9 mouse cellular contexts compared by ENCODE assay signal in the genomic region with DNA sequence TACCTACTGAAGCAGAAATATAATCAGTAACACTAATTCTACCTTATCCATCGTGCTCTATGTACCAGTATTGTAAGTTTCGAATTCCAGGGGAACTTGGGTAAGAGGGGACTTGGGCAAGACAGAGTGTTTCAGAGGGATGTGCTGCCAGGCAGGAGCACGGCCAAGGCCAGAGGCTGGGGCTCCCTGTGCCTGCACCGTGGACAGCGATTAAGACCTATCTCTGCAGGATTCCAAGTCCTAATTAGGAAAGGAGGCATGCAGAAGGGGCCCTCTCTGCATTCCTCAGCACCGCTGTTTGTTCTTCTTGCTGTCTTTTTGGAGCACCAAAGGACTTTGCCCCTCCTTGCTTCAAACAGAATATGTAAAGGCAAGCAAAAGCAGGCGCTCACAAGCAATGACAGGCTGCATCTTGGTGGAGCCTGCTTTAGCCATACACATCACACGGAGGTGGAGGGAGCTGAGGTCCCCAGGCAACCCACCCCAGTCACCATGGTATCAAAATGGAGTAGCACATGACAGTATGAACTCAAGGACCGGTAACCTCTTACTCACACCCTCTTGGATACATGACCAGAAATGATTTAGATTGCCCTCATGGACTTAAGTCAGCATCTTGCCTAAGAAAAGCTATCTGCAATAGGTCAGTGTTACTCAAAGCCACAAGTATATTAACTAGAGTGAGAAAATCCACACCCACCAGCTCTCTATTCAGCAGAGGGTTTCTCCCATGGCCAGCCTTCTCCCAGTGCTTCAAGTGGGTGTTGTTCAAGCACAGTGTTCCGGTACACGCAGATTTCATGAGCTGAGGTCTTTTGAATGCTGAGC. TPM values are rescaled to one million over a fixed set of nuclear protein-coding genes. Genes with fewer than 3 reads are reported as not detected.
DNase-seq lines count a peak whose midpoint lies in the region; ATAC-seq and TF ChIP-seq lines count a peak whose summit lies in the region.
"Had no signal": no experiment of that assay in that cellular context is flagged by ENCODE, and none has a peak within 500 bp of the region (broad histone marks: within the 10 kb centered on the region; RNA-seq: fewer than 3 reads in every experiment).

No protein-coding gene starts in this region.

- H3K4me1 ChIP-seq in heart, postnatal 0 days (ENCODE audit: control insufficient read depth, insufficient read depth): peaks cover 5% of the 10 kb centered on the region; the same call in 1 of the 2 replicates
- peaks cover 5% of the 10 kb centered on the region for H3K4me1 ChIP-seq in testis, adult 2 months (ENCODE audit: control insufficient read depth, insufficient read depth, low read length)
- peaks cover 6% of the 10 kb centered on the region; the same call in 1 of the 2 replicates for H3K4me1 ChIP-seq in intestine, postnatal 0 days (replicated peaks; ENCODE audit: control insufficient read depth, insufficient read depth, low read length)
- H3K4me1 ChIP-seq: limb, embryonic 13.5 days had no signal

- no peaks in the 10 kb centered on the region for H3K36me3 ChIP-seq in heart, postnatal 0 days (replicated peaks; ENCODE audit: control insufficient read depth, insufficient read depth, low read length)
- no peaks in the 10 kb centered on the region for H3K36me3 ChIP-seq in testis, adult 2 months (ENCODE audit: control insufficient read depth, insufficient read depth, low read length)
- H3K36me3 ChIP-seq in intestine, postnatal 0 days (ENCODE audit: control insufficient read depth, insufficient read depth): peaks cover 77% of the 10 kb centered on the region
- H3K36me3 ChIP-seq: limb, embryonic 13.5 days had no signal

- H3K27me3 ChIP-seq in heart, postnatal 0 days (ENCODE audit: control insufficient read depth, insufficient read depth, low read length): no peaks in the 10 kb centered on the region
- H3K27me3 ChIP-seq in testis, adult 2 months (ENCODE audit: control insufficient read depth, insufficient read depth, low read length): no peaks in the 10 kb centered on the region
- no peaks in the 10 kb centered on the region for H3K27me3 ChIP-seq in intestine, postnatal 0 days (replicated peaks; ENCODE audit: control insufficient read depth, insufficient read depth, low read length)

- no peak overlapping the region for H3K4me3 ChIP-seq in heart, postnatal 0 days (ENCODE audit: low read depth, low read length)
- H3K4me3 ChIP-seq in testis, adult 2 months (ENCODE audit: control insufficient read depth, low read depth, low read length): no peak overlapping the region
- no peak overlapping the region for H3K4me3 ChIP-seq in intestine, postnatal 0 days (ENCODE audit: low read depth, low read length)
- H3K4me3 ChIP-seq: limb, embryonic 13.5 days had no signal

- ATAC-seq in heart, postnatal 0 days (ENCODE audit: insufficient read depth, low read depth): peak; percentile 44
- ATAC-seq in intestine, postnatal 0 days: peak; percentile 6; the same call in 1 of the 2 replicates
- no peak for ATAC-seq in activated CD4-positive, CD25-positive, alpha-beta regulatory T cell, adult 4 months

- H3K9ac ChIP-seq in heart, postnatal 0 days (replicated peaks; ENCODE audit: low read depth, low read length): no peak overlapping the region
- no peak overlapping the region for H3K9ac ChIP-seq in intestine, postnatal 0 days (ENCODE audit: low read depth, low read length)
- H3K9ac ChIP-seq: limb, embryonic 13.5 days had no signal

- WGBS in heart, postnatal 0 days: 39% methylated on average over 11 of the region's 11 CpGs
- WGBS in intestine, postnatal 0 days: 39% methylated on average over 11 of the region's 11 CpGs

- TF ChIP-seq CTCF in heart, postnatal 0 days (IDR thresholded peaks at IDR 0.05; ENCODE audit: low read depth): no peak
- no peak for TF ChIP-seq CTCF in testis, adult 2 months (IDR thresholded peaks at IDR 0.05; ENCODE audit: control insufficient read depth, insufficient read depth, insufficient replicate concordance, low read depth, low read length)
- TF ChIP-seq CTCF in intestine, postnatal 0 days (IDR thresholded peaks at IDR 0.05; ENCODE audit: low read depth): no peak

- no peak for TF ChIP-seq POLR2A in testis, adult 2 months (IDR thresholded peaks at IDR 0.05; ENCODE audit: control insufficient read depth, low read depth, low read length)

- H3K27ac ChIP-seq in heart, postnatal 0 days (ENCODE audit: low read depth): no peak overlapping the region
- peak overlapping the region; percentile 62 for H3K27ac ChIP-seq in testis, adult 2 months (ENCODE audit: control insufficient read depth, insufficient read depth, low read depth, low read length)
- peak overlapping the region; percentile 50 for H3K27ac ChIP-seq in intestine, postnatal 0 days (ENCODE audit: low read depth, low read length)
- H3K27ac ChIP-seq: limb, embryonic 13.5 days had no signal

- no peak for DNase-seq in heart, postnatal 0 days (ENCODE audit: low spot score)
- no peak for DNase-seq in heart, adult 8-10 months (ENCODE audit: low spot score)
- no peak for DNase-seq in testis, postnatal 14 days (ENCODE audit: low spot score)
- DNase-seq in thymus, postnatal 0 days (ENCODE audit: low spot score): no peak
- DNase-seq: cerebellum, postnatal 36 days had no signal

- no peak for TF ChIP-seq EP300 in heart, postnatal 0 days (IDR thresholded peaks at IDR 0.05; ENCODE audit: low read depth)

- H3K9me3 ChIP-seq in heart, postnatal 0 days (replicated peaks; ENCODE audit: control insufficient read depth, low read length): no peaks in the 10 kb centered on the region
- H3K9me3 ChIP-seq in intestine, postnatal 0 days (ENCODE audit: control insufficient read depth): no peaks in the 10 kb centered on the region
- H3K9me3 ChIP-seq: limb, embryonic 13.5 days had no signal

- no peak overlapping the region for H3K4me2 ChIP-seq in heart, postnatal 0 days (ENCODE audit: low read depth, low read length)
- no peak overlapping the region for H3K4me2 ChIP-seq in intestine, postnatal 0 days (replicated peaks; ENCODE audit: low read depth)
- H3K4me2 ChIP-seq: limb, embryonic 13.5 days had no signal

RNA-seq across cellular contexts. Expression of gene Hacd2, which starts 37.8 kb away (rescaled TPM):
- 2.6 and 6.1 TPM in 2 replicates for total RNA-seq in heart, postnatal 0 days (2014; rRNA removed; ENCODE audit: low replicate concordance)
- polyA plus RNA-seq in heart, postnatal 0 days (2015; fragmentation: Nextera tagmentation; extraction: Ambion mirVana): 34.1 and 34.2 TPM in 2 replicates
- total RNA-seq in heart, adult 8-10 months (2022): 1 to 10 TPM; 5.2 to 9.7 (median 8.3) TPM
- 60.1 and 94.1 TPM in 2 replicates for polyA plus RNA-seq in testis, adult 2 months (2012; rRNA removed)
- polyA plus RNA-seq in intestine, postnatal 0 days (2015; fragmentation: Nextera tagmentation; extraction: Ambion mirVana): 78.7 and 80.2 TPM in 2 replicates
- 46.7 and 53.7 TPM in 2 replicates for polyA plus RNA-seq in thymus, postnatal 0 days (2015; fragmentation: Nextera tagmentation; extraction: Ambion mirVana)
- 10 to 100 TPM; 13.1 to 15.4 TPM for polyA plus RNA-seq in activated CD4-positive, CD25-positive, alpha-beta regulatory T cell, adult 4 months (2017; shearing (Covaris generic))
